Mouse (Mus musculus): ENCODE measurements around the gene Zbtb42. TPM values are rescaled to one million over a fixed set of nuclear protein-coding genes. Genes with fewer than 3 reads are reported as not detected.

Zbtb42 gene
- total RNA-seq, 4 experiments from 2014 or later: 8.7 to 20.1 (median 15.9) TPM

GRCm38 (mm10) chr12:112693185-112694126 is 14.8 kb downstream of the Zbtb42 start:
- DNase-seq: peak; percentile 92

- no peak for DNase-seq
Measured at GRCm38 (mm10) chr12:112694127-112694475, 15.5 kb downstream of the Zbtb42 start.

GRCm38 (mm10) chr12:112696806-112697425 is 18.3 kb downstream of the Zbtb42 start:
- DNase-seq: no peak

- no peak for DNase-seq
Measured at GRCm38 (mm10) chr12:112700522-112700921, 21.9 kb downstream of the Zbtb42 start.

- DNase-seq: no peak
Measured at GRCm38 (mm10) chr12:112702374-112703320, 24.0 kb downstream of the Zbtb42 start.

- DNase-seq: peak; percentile 75
Measured at GRCm38 (mm10) chr12:112706704-112707572, 28.3 kb downstream of the Zbtb42 start.

- no peak for DNase-seq
Measured at GRCm38 (mm10) chr12:112707573-112707869, 28.9 kb downstream of the Zbtb42 start.

- DNase-seq: no peak
Measured at GRCm38 (mm10) chr12:112713984-112714383, 35.4 kb downstream of the Zbtb42 start.

GRCm38 (mm10) chr12:112717140-112717539 is 38.5 kb downstream of the Zbtb42 start:
- DNase-seq: no peak

- no peak for DNase-seq
Measured at GRCm38 (mm10) chr12:112718995-112719394, 40.4 kb downstream of the Zbtb42 start.

- DNase-seq: no peak
Measured at GRCm38 (mm10) chr12:112720216-112720615, 41.6 kb downstream of the Zbtb42 start, which contains the start of gene Cep170b. TSS of gene Cep170b (plus strand) at chr12:112720455.

GRCm38 (mm10) chr12:112720890-112721423 is 42.3 kb downstream of the Zbtb42 start:
- peak; percentile 53 for DNase-seq

GRCm38 (mm10) chr12:112721424-112722239 is 43.0 kb downstream of the Zbtb42 start:
- DNase-seq: no peak

- DNase-seq: peak; percentile 59
Measured at GRCm38 (mm10) chr12:112722240-112723027, 43.8 kb downstream of the Zbtb42 start.

GRCm38 (mm10) chr12:112723028-112723330 is 44.4 kb downstream of the Zbtb42 start:
- DNase-seq: no peak

GRCm38 (mm10) chr12:112723445-112723844 is 44.8 kb downstream of the Zbtb42 start:
- no peak for DNase-seq

GRCm38 (mm10) chr12:112724077-112724805 is 45.6 kb downstream of the Zbtb42 start:
- peak; percentile 50 for DNase-seq

- no peak for DNase-seq
Measured at GRCm38 (mm10) chr12:112727801-112728200, 49.2 kb downstream of the Zbtb42 start.

GRCm38 (mm10) chr12:112730808-112731207 is 52.2 kb downstream of the Zbtb42 start:
- no peak for DNase-seq

All from adrenal gland, adult 8-10 months (tissue).